Mouse (Mus musculus) T-cell, adult 2 months (primary cell): ENCODE measurements around the gene Oas1f.
A peak's percentile ranks its signal among the peaks of the same experiment; 100 is the strongest.
"Not testable (repeated sequence)": the region's sequence is repeated elsewhere in the genome, so short reads cannot be mapped to it uniquely, and the experiment has no call there.

ENCODE experiments used
- DNase-seq: peaks from one replicate; pipeline ENCODE4 v3.0.0; 2022; ENCODE audit warnings: low spot score

Oas1f gene

GRCm38 (mm10) chr5:120847067-120847466, at the start of gene Oas1f:
Oas1f (plus strand) TSS chr5:120847367.
- no peak for DNase-seq

DNA sequence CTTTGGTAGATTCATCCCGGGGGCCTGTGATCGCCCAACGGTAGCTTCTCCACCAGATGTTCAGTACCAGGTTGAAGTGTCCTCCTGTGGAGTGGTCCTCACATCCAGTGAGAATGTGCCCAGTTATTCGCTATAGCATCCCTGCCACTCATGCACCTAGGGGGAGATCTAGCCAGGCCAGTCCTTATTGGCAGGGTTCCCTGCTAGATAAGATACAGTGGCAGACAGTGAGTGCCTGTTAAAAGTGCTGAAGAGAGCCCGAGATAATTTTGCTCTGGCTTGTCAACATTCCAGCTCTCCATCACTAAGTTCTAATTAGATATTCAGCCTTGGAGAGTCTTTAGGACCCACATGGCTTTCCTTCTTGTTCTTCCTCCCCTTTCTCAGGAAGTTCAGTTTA, 49.0 kb upstream of the Oas1f start:
- not testable (repeated sequence) for DNase-seq

- DNase-seq: not testable (repeated sequence)
Observed at GRCm38 (mm10) chr5:120798943-120799342, 48.2 kb upstream of the Oas1f start.

GRCm38 (mm10) chr5:120803596-120803995, 43.6 kb upstream of the Oas1f start:
- no peak for DNase-seq

- peak; percentile 60 for DNase-seq
Observed at GRCm38 (mm10) chr5:120806458-120806857, 40.7 kb upstream of the Oas1f start.

DNA sequence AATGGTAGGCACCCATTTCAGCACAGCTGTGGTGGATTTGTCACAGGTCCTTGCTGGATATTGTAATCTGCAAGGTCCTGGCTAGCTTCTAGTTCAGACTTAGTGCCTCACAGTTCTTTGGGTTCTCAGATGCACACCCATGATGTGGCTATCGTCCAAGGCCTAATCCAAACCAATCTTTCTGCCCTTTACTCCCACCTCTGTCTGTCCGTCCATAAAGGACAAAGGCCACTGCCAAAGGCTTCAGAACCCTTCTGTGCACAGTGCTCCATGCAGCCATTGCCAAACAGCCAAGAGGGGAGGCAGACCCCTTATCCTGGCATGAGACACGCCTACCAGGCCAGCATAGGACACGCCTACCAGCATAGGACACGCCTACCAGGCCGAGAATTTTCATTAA, 38.0 kb upstream of the Oas1f start:
- no peak for DNase-seq

GRCm38 (mm10) chr5:120811951-120812819, 35.0 kb upstream of the Oas1f start, which contains the start of gene Oas1c:
Oas1c (minus strand) TSS chr5:120812514.
- DNase-seq: peak; percentile 82

DNA sequence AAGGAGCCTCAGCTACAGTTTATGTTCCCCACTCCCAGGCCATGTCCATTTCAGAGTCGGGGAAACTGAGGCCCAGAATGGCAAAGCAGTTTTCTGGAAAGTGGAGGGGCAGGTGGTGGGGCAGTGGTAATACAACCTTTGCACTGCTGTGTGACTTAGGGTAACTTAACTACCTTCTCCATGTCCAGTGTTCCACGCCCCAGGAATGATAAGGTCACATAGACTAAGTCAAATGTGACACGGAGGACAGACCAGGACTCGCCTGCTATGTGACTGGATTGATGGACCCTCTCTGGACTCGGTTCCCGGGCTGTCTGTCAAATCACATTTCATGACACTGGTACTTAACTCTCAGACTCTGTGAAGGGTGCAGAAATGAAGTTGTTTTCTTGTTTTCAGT, 34.1 kb upstream of the Oas1f start:
- DNase-seq: no peak

DNA sequence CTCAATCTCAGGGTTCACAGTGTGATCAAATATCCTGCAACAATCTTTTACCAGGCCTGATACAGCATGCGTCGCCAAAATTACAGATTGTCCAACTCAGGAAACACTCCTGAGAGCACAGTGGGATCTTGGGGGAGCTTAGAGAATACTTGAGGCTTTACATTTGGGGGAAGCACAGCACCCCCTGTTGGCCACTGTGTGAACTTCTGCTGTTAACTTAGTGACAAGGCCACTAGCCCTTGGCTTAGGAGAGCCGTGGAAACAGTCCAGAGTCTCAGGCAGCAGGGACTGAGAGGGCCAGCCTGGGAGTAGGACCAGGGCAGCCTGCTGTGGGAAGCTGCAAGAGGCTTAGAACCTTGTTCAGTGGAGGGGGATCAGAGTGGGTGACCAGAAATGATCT, 31.2 kb upstream of the Oas1f start:
- DNase-seq: peak; percentile 60

- DNase-seq: no peak
Observed at GRCm38 (mm10) chr5:120818999-120819398, 28.2 kb upstream of the Oas1f start.

DNA sequence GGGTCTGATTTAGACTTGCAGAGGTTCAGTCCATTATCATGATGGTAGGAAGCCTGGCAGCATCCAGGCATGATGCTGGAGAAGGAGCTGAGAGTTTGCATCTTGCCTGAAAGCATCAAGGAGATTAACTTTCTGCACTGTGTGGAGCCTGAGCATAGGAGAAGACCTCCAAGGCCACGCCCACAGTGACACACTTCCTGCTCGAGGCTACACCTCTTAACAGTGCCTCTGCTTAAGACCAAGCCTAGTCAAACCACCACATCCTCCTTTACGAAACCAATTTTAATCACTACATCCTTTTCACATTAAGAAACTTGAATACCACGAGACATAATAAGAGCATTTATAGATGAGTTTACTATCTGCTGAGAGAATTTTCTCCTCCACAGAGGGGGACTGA, 16.1 kb upstream of the Oas1f start:
- peak; percentile 76 for DNase-seq

GRCm38 (mm10) chr5:120833335-120834280, 13.6 kb upstream of the Oas1f start:
- no peak for DNase-seq

GRCm38 (mm10) chr5:120836731-120837585, 10.2 kb upstream of the Oas1f start:
- DNase-seq: peak; percentile 46

DNA sequence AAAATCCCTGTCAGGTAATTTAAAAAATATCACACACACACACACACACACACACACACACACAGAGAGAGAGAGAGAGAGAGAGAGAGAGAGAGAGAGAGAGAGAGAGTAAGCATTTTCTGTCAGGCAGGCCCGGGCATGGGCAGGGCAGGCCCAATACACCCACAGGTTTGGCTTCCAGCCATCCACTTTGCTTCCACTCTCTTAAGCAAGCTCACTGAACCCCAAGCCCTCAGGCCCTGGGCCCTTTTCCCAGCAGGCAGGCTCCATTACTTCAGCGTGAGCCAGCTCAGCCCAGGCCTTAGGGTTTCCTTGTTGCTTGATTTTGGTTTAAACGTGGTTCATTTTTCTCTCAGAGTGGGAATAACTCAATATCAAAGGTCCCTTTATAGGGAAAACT, 2.5 kb upstream of the Oas1f start:
- DNase-seq: no peak

DNA sequence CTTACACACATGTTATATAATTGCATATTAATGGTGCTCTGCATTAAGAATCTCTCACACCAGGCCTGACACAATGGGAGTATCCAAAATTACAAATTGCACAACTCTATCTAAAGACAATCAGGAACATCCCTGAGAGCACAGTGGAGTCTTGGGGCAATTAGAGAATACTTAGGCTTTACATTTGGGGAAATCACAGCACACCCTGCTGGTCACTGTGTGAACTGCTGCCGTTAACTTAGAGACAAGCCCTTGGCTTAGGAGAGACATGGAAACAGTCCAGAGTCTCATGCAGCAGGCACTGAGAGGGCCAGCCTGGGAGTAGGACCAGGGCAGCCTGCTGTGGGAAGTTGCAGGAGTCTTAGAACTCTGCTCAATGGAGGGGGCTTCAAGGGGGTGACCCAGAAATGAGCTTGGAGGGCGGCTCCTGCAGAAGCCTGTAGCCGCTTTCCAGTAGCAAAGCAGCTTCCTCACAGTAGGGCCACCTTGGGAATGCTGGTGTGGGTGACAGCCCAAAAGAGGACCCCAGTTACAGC, 2.5 kb downstream of the Oas1f start:
- peak; percentile 33 for DNase-seq

DNA sequence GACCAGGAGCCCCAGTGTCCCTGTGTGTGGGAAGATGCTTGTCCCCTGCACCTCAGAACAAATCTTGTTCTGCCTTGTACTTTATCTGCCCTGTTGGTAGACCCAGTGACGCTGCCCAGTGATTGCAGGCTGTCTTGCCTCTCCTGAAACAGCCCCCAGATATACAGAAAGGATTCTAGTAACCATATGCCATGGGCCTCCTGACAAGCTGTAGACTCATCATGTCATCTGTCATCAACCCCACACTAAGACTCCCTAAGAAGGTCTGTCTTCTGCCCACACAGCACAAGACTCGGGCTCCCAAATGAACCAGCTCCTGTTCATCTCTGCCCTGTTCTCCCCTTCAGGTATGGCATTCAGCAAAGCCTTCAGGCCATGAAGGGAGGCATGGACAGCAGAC, 12.1 kb downstream of the Oas1f start:
- no peak for DNase-seq

GRCm38 (mm10) chr5:120861121-120861520, 14.0 kb downstream of the Oas1f start, which contains the start of gene Oas1h:
Oas1h (plus strand) TSS chr5:120861421.
- DNase-seq: no peak

- peak; percentile 13 for DNase-seq
Observed at GRCm38 (mm10) chr5:120865336-120865860, 18.2 kb downstream of the Oas1f start.

DNA sequence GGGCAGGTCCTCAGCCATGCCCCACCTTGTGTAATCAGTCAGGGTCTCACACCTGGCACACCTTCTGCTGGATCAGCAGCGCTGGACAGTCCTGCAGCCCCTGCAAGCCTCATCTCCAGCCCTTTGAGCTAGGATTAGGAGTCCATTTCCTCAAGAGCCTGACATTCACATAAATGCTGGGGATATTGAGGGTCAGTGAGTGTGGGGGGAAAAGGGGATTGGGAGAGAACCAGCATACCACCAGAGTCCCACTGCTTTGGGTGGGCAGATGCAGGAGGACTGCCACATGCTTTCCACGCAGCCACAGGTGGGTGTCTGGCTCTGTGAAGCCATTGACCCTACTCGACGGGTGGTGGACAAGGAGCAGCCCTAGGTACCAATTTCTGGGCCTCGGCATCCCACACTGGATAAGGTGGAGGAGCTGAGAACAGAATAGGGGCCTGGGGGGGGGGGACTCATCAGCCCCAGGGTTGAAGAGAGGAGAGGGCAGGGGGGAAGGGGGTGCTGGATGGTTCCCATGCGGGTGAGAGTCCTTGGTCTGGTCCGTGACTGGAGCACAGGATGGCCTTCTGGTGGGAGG, 22.4 kb downstream of the Oas1f start:
- DNase-seq: no peak

- no peak for DNase-seq
Observed at GRCm38 (mm10) chr5:120870081-120870480, 22.9 kb downstream of the Oas1f start.

- DNase-seq: no peak
Observed at GRCm38 (mm10) chr5:120870782-120871181, 23.6 kb downstream of the Oas1f start.
